Mouse (Mus musculus) limb, embryonic 15.5 days (tissue): Measurements from ENCODE around the gene Rxfp1. TPM values are rescaled to one million over a fixed set of nuclear protein-coding genes. Genes with fewer than 3 reads are reported as not detected.

Experiments used
- polyA plus RNA-seq: library from polyadenylated mRNA; unstranded; fragments of >200 nt; fragmentation: Nextera tagmentation; extraction: Ambion mirVana; gene quantifications from 2 replicates; pipeline ENCODE4 v1.2.1, GENCODE M21; 2015

Rxfp1 gene
- polyA plus RNA-seq, 1 experiment from 2014 or later: 0.14 TPM

Other genes starting within 250 kb of the Rxfp1 start
- 3.5 and 3.6 TPM in 2 replicates for gene Fnip2, start 170.1 kb downstream of the Rxfp1 start, polyA plus RNA-seq
- gene Ppid, start 146.5 kb downstream of the Rxfp1 start, polyA plus RNA-seq: 151 and 157 TPM in 2 replicates
- 29.9 and 30.2 TPM in 2 replicates for gene 4930579G24Rik, start 108.8 kb downstream of the Rxfp1 start, polyA plus RNA-seq
- 58.3 and 63.7 TPM in 2 replicates for gene Etfdh, start 108.4 kb downstream of the Rxfp1 start, polyA plus RNA-seq
- gene Tmem144, start 114.9 kb upstream of the Rxfp1 start, polyA plus RNA-seq: 2.8 and 3.8 TPM in 2 replicates
- 20.1 and 20.8 TPM in 2 replicates for gene Fam198b, start 146.7 kb upstream of the Rxfp1 start, polyA plus RNA-seq